Mouse (Mus musculus) MN1 (cell line): Measurements from ENCODE around the gene Pde7b.
A peak's percentile ranks its signal among the peaks of the same experiment; 100 is the strongest.

Experiments used
- DNase-seq: peaks from one replicate; pipeline ENCODE4 v3.0.0-alpha.2; 2016; ENCODE audit warnings: low spot score

Pde7b gene

GRCm38 (mm10) chr10:20722651-20723520 is 2.0 kb downstream of the Pde7b start:
- no peak for DNase-seq

- no peak for DNase-seq
These were observed 5.7 kb downstream of the Pde7b start for GRCm38 (mm10) chr10:20719201-20719600.

GRCm38 (mm10) chr10:20700633-20701032 is 24.2 kb downstream of the Pde7b start:
- DNase-seq = no peak

- no peak for DNase-seq
These were observed 25.0 kb downstream of the Pde7b start for GRCm38 (mm10) chr10:20699874-20700273.

GRCm38 (mm10) chr10:20695637-20696036 is 29.2 kb downstream of the Pde7b start:
- DNase-seq = no peak

GRCm38 (mm10) chr10:20690002-20690401 is 34.9 kb downstream of the Pde7b start:
- DNase-seq = no peak

GRCm38 (mm10) chr10:20684151-20684550 is 40.7 kb downstream of the Pde7b start:
- DNase-seq = no peak

- no peak for DNase-seq
These were observed 43.9 kb downstream of the Pde7b start for GRCm38 (mm10) chr10:20680986-20681385.

GRCm38 (mm10) chr10:20675321-20675720 is 49.6 kb downstream of the Pde7b start:
- DNase-seq = no peak

- no peak for DNase-seq
These were observed 51.1 kb downstream of the Pde7b start for GRCm38 (mm10) chr10:20673798-20674197.

- no peak for DNase-seq
These were observed 52.3 kb downstream of the Pde7b start for GRCm38 (mm10) chr10:20672591-20672990.

GRCm38 (mm10) chr10:20671621-20672020 is 53.3 kb downstream of the Pde7b start:
- no peak for DNase-seq

- DNase-seq = no peak
These were observed 54.3 kb downstream of the Pde7b start for GRCm38 (mm10) chr10:20670541-20670940.

- no peak for DNase-seq
These were observed 55.4 kb downstream of the Pde7b start for GRCm38 (mm10) chr10:20669467-20669866.

GRCm38 (mm10) chr10:20668577-20668976 is 56.3 kb downstream of the Pde7b start:
- DNase-seq = no peak

GRCm38 (mm10) chr10:20666655-20667054 is 58.2 kb downstream of the Pde7b start:
- no peak for DNase-seq

GRCm38 (mm10) chr10:20662951-20663350 is 61.9 kb downstream of the Pde7b start:
- no peak for DNase-seq

GRCm38 (mm10) chr10:20661684-20662083 is 63.2 kb downstream of the Pde7b start:
- no peak for DNase-seq

GRCm38 (mm10) chr10:20659718-20660117 is 65.2 kb downstream of the Pde7b start:
- no peak for DNase-seq

GRCm38 (mm10) chr10:20659268-20659667 is 65.6 kb downstream of the Pde7b start:
- DNase-seq = no peak

GRCm38 (mm10) chr10:20658716-20659115 is 66.2 kb downstream of the Pde7b start:
- DNase-seq = no peak

- DNase-seq = peak; percentile 62
These were observed 67.4 kb downstream of the Pde7b start for GRCm38 (mm10) chr10:20657316-20658081.

- no peak for DNase-seq
These were observed 70.3 kb downstream of the Pde7b start for GRCm38 (mm10) chr10:20654590-20654989.
